Mouse (Mus musculus) embryonic facial prominence, embryonic 11.5 days (tissue): ENCODE data around the gene Rora. TPM values are rescaled to one million over a fixed set of nuclear protein-coding genes. Genes with fewer than 3 reads are reported as not detected.

Source experiments
- ATAC-seq: fragments of 200-750 bp; cut with Nextera tagmentation; replicated peaks from 2 replicates; pipeline ENCODE4 v1.8.0; 2017; ENCODE audit warnings: low read depth; ENCODE audit not compliant: insufficient number of reproducible peaks, low FRiP score, low TSS enrichment
- DNase-seq: peaks from one replicate; pipeline ENCODE4 v3.0.0-alpha.2; 2015; ENCODE audit warnings: low spot score
- H3K27ac ChIP-seq: fragments of 300-500 bp; sonication (generic); replicated peaks from 2 replicates; pipeline ENCODE4 v1.5.1; 2014; ENCODE audit warnings: mild to moderate bottlenecking, low read depth, low read length, control low read depth
- H3K27me3 ChIP-seq: fragments of 300-500 bp; sonication (generic); 2 replicates; pipeline ENCODE4 v1.6.1; 2014; ENCODE audit warnings: mild to moderate bottlenecking, low read length, moderate library complexity, mixed read lengths; ENCODE audit not compliant: control insufficient read depth, insufficient read depth
- H3K36me3 ChIP-seq: fragments of 300-500 bp; sonication (generic); replicated peaks from 2 replicates; pipeline ENCODE4 v1.6.1; 2014; ENCODE audit warnings: low read depth, mild to moderate bottlenecking, low read length, moderate library complexity, mixed read lengths; ENCODE audit not compliant: control insufficient read depth, insufficient read depth
- H3K4me1 ChIP-seq: fragments of 300-500 bp; sonication (generic); 2 replicates; pipeline ENCODE4 v1.6.1; 2014; ENCODE audit warnings: low read length, mixed read lengths; ENCODE audit not compliant: control insufficient read depth, insufficient read depth
- H3K4me2 ChIP-seq: fragments of 300-500 bp; sonication (generic); 2 replicates; pipeline ENCODE4 v1.6.1; 2014; ENCODE audit warnings: low read depth, mild to moderate bottlenecking, control low read depth, low read length, moderate library complexity
- H3K4me3 ChIP-seq: fragments of 300-500 bp; sonication (generic); 2 replicates; pipeline ENCODE4 v1.5.1; 2014; ENCODE audit warnings: low read depth, low read length, control low read depth
- H3K9ac ChIP-seq: fragments of 300-500 bp; sonication (generic); replicated peaks from 2 replicates; pipeline ENCODE4 v1.6.1; 2014; ENCODE audit warnings: mild to moderate bottlenecking, control low read depth, low read length
- H3K9me3 ChIP-seq: fragments of 300-500 bp; sonication (generic); replicated peaks from 2 replicates; pipeline ENCODE4 v1.6.1; 2016; ENCODE audit warnings: mild to moderate bottlenecking, low read length, inconsistent platforms, mixed read lengths; ENCODE audit not compliant: control insufficient read depth
- WGBS: fragments of 180-500 bp; shearing (Covaris S2); extraction: QIAGEN DNeasy Blood & Tissue Kit; methylation state at CpG from one replicate; pipeline ENCODE4 v1.1.7; 2014; 5-methylcytosine and 5-hydroxymethylcytosine counted together
- polyA plus RNA-seq: library from polyadenylated mRNA; unstranded; fragments of >200 nt; fragmentation: Nextera tagmentation; extraction: Ambion mirVana; gene quantifications from 2 replicates; pipeline ENCODE4 v1.2.1, GENCODE M21; 2014

Gene Rora
- polyA plus RNA-seq, 1 experiment from 2014 or later, result 5.7 TPM

- Histone ChIP-seq H3K27me3 (no peaks in the 10 kb centered on the region), H3K4me2 (no peak overlapping the region), H3K4me1 (no peaks in the 10 kb centered on the region), H3K9me3 (no peaks in the 10 kb centered on the region), H3K36me3 (no peaks in the 10 kb centered on the region), H3K9ac (no peak overlapping the region), H3K4me3 (no peak overlapping the region), H3K27ac (no peak overlapping the region)
- 80% methylated on average over 4 of the region's 4 CpGs for WGBS
- no peak for ATAC-seq
- DNase-seq, result no peak
Measured at GRCm38 (mm10) chr9:68852201-68852600, 198.6 kb downstream of the Rora start.

GRCm38 (mm10) chr9:68852934-68853333 is 199.3 kb downstream of the Rora start:
- H3K36me3 ChIP-seq, result no peaks in the 10 kb centered on the region
- WGBS, result 89% methylated on average over 2 of the region's 2 CpGs
- no peak for ATAC-seq
- no peaks in the 10 kb centered on the region for H3K9me3 ChIP-seq
- no peak overlapping the region for H3K4me2 ChIP-seq
- no peak for DNase-seq
- H3K4me1 ChIP-seq, result no peaks in the 10 kb centered on the region
- H3K4me3 ChIP-seq, result no peak overlapping the region
- no peaks in the 10 kb centered on the region for H3K27me3 ChIP-seq
- no peak overlapping the region for H3K9ac ChIP-seq
- no peak overlapping the region for H3K27ac ChIP-seq

GRCm38 (mm10) chr9:68859500-68859899 is 205.9 kb downstream of the Rora start:
- Histone ChIP-seq H3K9ac (no peak overlapping the region), H3K4me1 (no peaks in the 10 kb centered on the region), H3K36me3 (no peaks in the 10 kb centered on the region), H3K9me3 (no peaks in the 10 kb centered on the region), H3K27me3 (no peaks in the 10 kb centered on the region), H3K4me2 (no peak overlapping the region), H3K27ac (no peak overlapping the region), H3K4me3 (no peak overlapping the region)
- DNase-seq, result no peak
- no peak for ATAC-seq
- WGBS, result 87% methylated on average over 2 of the region's 2 CpGs

GRCm38 (mm10) chr9:68866317-68866716 is 212.7 kb downstream of the Rora start:
- H3K27me3 ChIP-seq, result no peaks in the 10 kb centered on the region
- no peak overlapping the region for H3K4me3 ChIP-seq
- no peak overlapping the region for H3K27ac ChIP-seq
- no peaks in the 10 kb centered on the region for H3K36me3 ChIP-seq
- 73% methylated on average over 4 of the region's 4 CpGs for WGBS
- H3K9me3 ChIP-seq, result no peaks in the 10 kb centered on the region
- no peaks in the 10 kb centered on the region for H3K4me1 ChIP-seq
- H3K9ac ChIP-seq, result no peak overlapping the region
- H3K4me2 ChIP-seq, result no peak overlapping the region
- DNase-seq (no peak), ATAC-seq (no peak)

- H3K9ac ChIP-seq, result no peak overlapping the region
- no peak overlapping the region for H3K4me2 ChIP-seq
- no peaks in the 10 kb centered on the region for H3K27me3 ChIP-seq
- H3K4me1 ChIP-seq, result no peaks in the 10 kb centered on the region
- no peak overlapping the region for H3K27ac ChIP-seq
- no peaks in the 10 kb centered on the region for H3K36me3 ChIP-seq
- H3K4me3 ChIP-seq, result no peak overlapping the region
- 79% methylated on average over 4 of the region's 4 CpGs for WGBS
- ATAC-seq, result no peak
- no peak for DNase-seq
- H3K9me3 ChIP-seq, result no peaks in the 10 kb centered on the region
Measured at GRCm38 (mm10) chr9:68873838-68874237, 220.3 kb downstream of the Rora start.

GRCm38 (mm10) chr9:68874544-68874943 is 221.0 kb downstream of the Rora start:
- Histone ChIP-seq H3K36me3 (no peaks in the 10 kb centered on the region), H3K9ac (no peak overlapping the region), H3K4me2 (no peak overlapping the region), H3K4me3 (no peak overlapping the region), H3K27ac (no peak overlapping the region), H3K27me3 (no peaks in the 10 kb centered on the region), H3K9me3 (no peaks in the 10 kb centered on the region), H3K4me1 (no peaks in the 10 kb centered on the region)
- ATAC-seq (no peak), DNase-seq (peak; percentile 82)
- 48% methylated on average over 2 of the region's 2 CpGs for WGBS

GRCm38 (mm10) chr9:68875791-68876190 is 222.2 kb downstream of the Rora start:
- WGBS, result 87% methylated on average over 2 of the region's 2 CpGs
- DNase-seq, result no peak
- Histone ChIP-seq H3K27ac (no peak overlapping the region), H3K27me3 (no peaks in the 10 kb centered on the region), H3K4me3 (no peak overlapping the region), H3K9ac (no peak overlapping the region), H3K36me3 (no peaks in the 10 kb centered on the region), H3K4me2 (no peak overlapping the region), H3K4me1 (no peaks in the 10 kb centered on the region), H3K9me3 (no peaks in the 10 kb centered on the region)
- no peak for ATAC-seq

- H3K4me2 ChIP-seq, result no peak overlapping the region
- H3K4me3 ChIP-seq, result no peak overlapping the region
- no peak for DNase-seq
- no peak overlapping the region for H3K27ac ChIP-seq
- no peak for ATAC-seq
- no peaks in the 10 kb centered on the region for H3K36me3 ChIP-seq
- 80% methylated on average over 2 of the region's 2 CpGs for WGBS
- H3K27me3 ChIP-seq, result no peaks in the 10 kb centered on the region
- no peaks in the 10 kb centered on the region for H3K4me1 ChIP-seq
- H3K9ac ChIP-seq, result no peak overlapping the region
- H3K9me3 ChIP-seq, result no peaks in the 10 kb centered on the region
Measured at GRCm38 (mm10) chr9:68876289-68876688, 222.7 kb downstream of the Rora start.
